Mouse (Mus musculus) c-Kit-positive CD71-negative TER-119-negative erythroid progenitor cells, embryonic 14.5 days (primary cell): Measurements from ENCODE around the gene Ddx27.

ENCODE experiments used
- DNase-seq: peaks from one replicate; pipeline ENCODE4 v3.0.0-alpha.2; 2013; ENCODE audit warnings: low read depth

Gene Ddx27

DNA sequence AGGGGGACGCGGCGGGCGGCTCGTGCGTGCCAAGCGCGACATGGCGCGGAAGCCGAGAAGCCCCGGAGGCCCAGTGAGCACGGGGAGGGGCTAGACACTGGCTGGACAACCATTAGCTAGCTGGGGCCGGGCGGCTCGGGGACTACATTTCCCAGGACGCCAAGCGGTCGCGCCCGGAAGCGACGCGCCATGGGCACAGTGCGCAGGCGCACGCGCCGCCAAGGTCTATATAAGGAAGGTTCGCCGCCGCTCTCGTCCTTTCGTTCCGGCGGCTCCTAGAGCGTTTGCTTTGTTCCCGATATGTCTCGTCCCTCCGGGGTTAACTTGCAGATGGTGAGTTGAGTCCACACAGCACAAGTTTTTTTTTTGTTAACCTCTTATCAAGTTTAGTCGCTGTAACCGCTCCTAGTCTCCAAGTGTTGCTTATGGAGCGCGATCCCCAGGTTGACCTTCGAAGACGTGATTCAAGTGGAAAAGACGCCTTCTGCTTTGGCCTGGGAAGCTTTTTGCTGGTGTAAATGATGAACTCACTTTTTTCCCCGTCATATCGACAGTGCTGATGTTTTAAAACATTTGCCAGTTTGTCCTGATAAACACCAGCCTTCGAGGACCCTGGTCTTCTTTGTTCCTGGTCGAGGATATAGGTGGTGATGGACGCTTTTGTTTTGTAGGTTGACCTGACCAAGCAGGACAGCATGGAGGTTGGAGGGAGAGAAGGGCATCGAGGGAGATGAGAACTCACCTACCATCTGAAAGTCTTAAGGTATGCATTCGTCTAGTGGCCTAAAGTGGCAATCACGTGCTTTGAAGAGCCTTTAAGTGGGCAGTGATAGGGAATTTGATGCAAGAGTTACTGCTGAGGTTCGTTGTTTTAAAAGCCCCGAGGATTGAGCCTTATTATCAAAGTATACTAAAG is 48.2 kb downstream of the Ddx27 start, which contains the start of gene Znfx1:
Znfx1 (minus strand) TSS at position 51 of the 916 bp plus-strand sequence.
- DNase-seq = peak; percentile 84

- no peak for DNase-seq
Observed at GRCm38 (mm10) chr2:167063906-167064496, 49.0 kb downstream of the Ddx27 start.

- no peak for DNase-seq
Observed at GRCm38 (mm10) chr2:167064601-167065295, 49.8 kb downstream of the Ddx27 start.

DNA sequence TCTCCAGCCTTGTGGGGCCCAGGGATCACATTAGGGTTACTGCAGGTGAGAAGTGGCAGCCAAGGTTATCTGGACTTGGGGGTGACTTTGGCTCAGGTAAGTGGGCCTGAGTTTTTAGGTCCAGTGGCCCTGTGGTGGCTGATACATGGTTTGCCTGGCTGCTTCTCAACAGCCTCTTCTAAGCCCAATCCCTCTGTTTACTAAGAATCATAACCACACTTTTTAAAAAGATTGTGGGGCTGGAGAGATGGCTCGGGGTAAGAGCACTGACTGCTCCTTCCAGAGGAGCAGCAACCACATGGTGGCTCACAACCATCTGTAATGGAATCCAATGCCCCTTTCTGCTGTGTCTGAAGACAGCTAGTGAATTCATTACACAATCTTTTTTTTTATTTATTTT is 51.0 kb downstream of the Ddx27 start:
- no peak for DNase-seq

GRCm38 (mm10) chr2:167066528-167067516 is 51.8 kb downstream of the Ddx27 start:
- DNase-seq = no peak

- DNase-seq = no peak
Observed at GRCm38 (mm10) chr2:167067575-167067974, 52.6 kb downstream of the Ddx27 start.

DNA sequence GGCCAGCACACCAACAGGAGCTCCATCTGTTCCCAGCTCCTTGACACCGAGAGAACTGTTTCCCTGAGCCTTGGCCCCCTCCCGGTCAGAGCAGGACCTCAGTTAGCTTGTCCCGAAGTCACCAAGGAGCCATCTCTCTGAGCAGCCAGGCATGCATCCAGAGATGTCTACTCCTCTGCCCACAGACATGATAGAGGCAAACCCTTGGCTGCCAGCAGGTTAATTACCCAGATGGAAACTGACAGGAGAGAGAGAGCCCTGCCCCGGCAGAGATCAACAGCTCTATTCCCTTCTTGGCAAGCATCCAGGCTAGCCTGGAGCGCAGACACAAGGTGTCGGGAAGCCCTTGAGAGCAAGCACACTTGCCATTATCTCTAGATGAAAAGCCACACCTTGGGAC is 55.3 kb downstream of the Ddx27 start:
- no peak for DNase-seq

DNA sequence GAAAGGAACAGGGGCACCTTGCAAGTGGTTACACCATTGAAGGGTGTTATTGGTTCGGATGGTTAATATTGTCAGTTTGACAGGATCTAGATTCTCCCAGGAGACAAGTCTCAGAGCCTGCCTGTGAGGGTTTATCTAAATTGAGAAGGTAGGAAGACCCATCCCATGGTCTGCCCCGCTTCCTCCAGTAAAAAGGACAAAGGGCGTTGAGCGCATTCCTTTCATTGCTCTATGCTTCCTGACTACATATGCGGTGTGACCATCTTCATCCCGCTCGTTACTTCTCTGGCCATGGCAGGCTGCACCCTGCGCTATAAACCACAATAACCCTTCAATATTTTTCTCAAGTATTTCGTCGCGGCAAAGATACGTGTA is 56.3 kb downstream of the Ddx27 start:
- no peak for DNase-seq

GRCm38 (mm10) chr2:167071641-167072601 is 56.9 kb downstream of the Ddx27 start:
- DNase-seq = peak; percentile 99

DNA sequence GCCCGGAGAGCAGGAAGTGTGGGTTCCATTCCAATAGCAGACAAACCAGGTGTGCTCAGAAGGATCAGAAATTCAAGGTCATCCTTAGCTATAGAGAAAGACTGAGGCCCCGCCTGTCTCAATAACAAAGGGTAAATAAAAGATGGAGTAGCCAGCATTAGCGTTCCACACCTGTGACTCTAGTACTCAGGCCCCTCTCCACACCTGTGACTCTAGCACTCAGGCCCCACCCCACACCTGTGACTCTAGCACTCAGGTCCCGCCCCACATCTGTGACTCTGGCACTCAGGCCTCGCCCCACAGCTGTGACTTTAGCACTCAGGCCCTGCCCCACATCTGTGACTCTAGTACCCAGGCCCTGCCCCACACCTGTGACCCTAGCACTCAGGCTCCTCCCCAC is 59.6 kb downstream of the Ddx27 start:
- DNase-seq = no peak

GRCm38 (mm10) chr2:167076352-167076751 is 61.4 kb downstream of the Ddx27 start:
- DNase-seq = no peak

DNA sequence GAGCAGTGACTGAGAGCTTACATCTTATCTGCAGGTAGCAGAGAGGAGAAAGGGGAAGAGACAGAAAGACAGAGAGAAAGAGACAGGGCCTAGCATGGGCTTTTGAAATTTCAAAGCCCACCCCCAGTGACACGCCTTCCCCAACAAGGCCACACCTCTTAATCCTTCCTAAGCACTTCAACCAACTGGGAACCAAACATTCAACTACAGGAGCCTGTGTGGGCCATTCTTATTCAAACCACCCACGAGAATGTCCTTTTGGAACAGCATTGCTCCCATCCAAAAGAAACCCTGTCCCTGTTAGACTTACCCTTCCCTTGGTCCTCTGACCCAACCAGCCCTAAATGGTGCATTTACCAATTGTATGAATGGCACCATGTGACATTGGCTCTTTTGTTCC is 61.8 kb downstream of the Ddx27 start:
- no peak for DNase-seq

- DNase-seq = no peak
Observed at GRCm38 (mm10) chr2:167077199-167077962, 62.4 kb downstream of the Ddx27 start.

DNA sequence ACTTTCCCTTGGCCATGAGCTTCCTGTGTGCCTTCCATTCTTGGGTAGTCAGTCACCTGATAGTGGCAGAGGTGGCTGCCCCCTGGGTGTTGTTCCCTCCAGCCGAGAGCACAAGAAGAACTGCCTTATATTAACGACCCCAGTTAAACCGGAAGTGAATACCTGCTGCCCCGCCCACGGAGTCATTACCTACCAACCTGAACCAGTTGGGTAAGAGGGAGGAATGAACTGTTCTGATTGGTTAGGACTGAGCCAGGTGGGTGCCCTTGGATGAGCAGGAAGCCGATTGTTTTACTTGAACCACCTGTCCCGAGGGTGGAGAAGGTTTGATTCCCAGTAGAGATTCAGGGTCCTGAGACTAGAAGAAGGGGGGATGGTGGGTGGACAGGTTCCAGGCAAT is 63.5 kb downstream of the Ddx27 start:
- no peak for DNase-seq

- no peak for DNase-seq
Observed at GRCm38 (mm10) chr2:167078931-167079495, 64.0 kb downstream of the Ddx27 start.

- DNase-seq = no peak
Observed at GRCm38 (mm10) chr2:167079535-167080257, 64.7 kb downstream of the Ddx27 start.

- no peak for DNase-seq
Observed at GRCm38 (mm10) chr2:167080387-167080786, 65.4 kb downstream of the Ddx27 start.

DNA sequence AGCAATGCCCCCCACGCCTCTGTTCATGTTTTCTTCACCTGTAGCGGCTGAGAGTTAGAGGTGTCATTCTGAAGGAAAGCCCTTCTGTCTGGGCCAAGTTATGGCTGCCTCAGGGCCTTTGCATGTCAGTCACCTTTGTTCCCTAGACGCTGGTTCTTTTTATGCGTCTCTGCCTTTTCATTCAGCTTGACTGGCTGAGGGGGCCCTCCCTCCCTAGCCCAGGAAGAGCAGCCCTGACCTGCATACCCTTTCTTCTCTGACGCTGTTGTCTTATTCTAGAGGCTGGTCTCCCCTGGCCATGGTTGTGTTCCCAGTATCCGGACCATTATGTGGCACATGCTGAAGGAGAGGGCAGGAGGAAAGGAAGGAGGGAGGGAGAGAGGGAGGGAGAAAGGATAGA is 66.1 kb downstream of the Ddx27 start:
- no peak for DNase-seq

GRCm38 (mm10) chr2:167081639-167082038 is 66.6 kb downstream of the Ddx27 start:
- DNase-seq = no peak
